8 mouse cellular contexts compared by ENCODE assay signal in the genomic region with DNA sequence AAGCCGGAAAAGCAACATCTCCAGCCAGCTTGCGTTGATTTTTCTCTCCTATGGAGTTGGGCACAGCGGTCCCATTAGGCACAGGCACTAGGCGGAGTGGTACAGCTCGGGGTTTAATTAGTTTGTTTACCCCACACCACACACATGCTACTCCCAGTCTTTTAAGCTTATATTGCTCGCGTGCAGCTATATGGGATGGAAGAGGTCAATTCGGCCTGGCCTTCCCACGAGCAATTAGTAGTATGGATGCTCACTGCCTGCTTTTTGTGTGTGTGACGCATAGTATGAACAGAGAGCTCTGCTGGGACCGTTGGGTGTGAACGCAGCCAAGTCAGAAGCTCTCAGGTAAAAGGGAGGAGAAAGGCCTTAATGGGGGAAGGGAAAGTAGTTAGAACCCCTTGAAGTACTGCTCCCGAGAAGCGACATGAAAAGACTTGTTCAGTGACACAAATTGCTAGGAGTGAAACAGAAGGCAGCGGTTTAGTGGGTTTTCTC. TPM values are rescaled to one million over a fixed set of nuclear protein-coding genes. Genes with fewer than 3 reads are reported as not detected.
A peak's percentile ranks its signal among the peaks of the same experiment; 100 is the strongest.
DNase-seq lines count a peak whose midpoint lies in the region; ATAC-seq and TF ChIP-seq lines count a peak whose summit lies in the region.
"Had no signal": no experiment of that assay in that cellular context is flagged by ENCODE, and none has a peak within 500 bp of the region (broad histone marks: within the 10 kb centered on the region; RNA-seq: fewer than 3 reads in every experiment).

No protein-coding gene starts in this region.

- H3K4me2 ChIP-seq in hindbrain, embryonic 13.5 days: peak overlapping the region; percentile 69
- H3K4me2 ChIP-seq in midbrain, embryonic 16.5 days (ENCODE audit: low read length): peak overlapping the region; percentile 81

- peak; percentile 28 for DNase-seq in right cerebral cortex, adult 18-20 months
- DNase-seq in right cerebral cortex, postnatal 14 days: no peak
- DNase-seq in adrenal gland, adult 8-10 months: no peak
- no peak for DNase-seq in kidney, adult 18-20 months

- peak; percentile 34; the same call in 1 of the 2 replicates for ATAC-seq in hindbrain, embryonic 13.5 days (ENCODE audit: low FRiP score)
- ATAC-seq in midbrain, embryonic 16.5 days: peak; percentile 44

- TF ChIP-seq CTCF in cortical plate, adult 2 months (IDR thresholded peaks at IDR 0.05; ENCODE audit: extremely low read depth, insufficient read depth, low read length): no peak

- 9% methylated on average over 15 of the region's 15 CpGs for WGBS in hindbrain, embryonic 13.5 days
- WGBS in midbrain, embryonic 16.5 days: 6% methylated on average over 15 of the region's 15 CpGs

- no peak for TF ChIP-seq POLR2A in cortical plate, adult 2 months (IDR thresholded peaks at IDR 0.05; ENCODE audit: extremely low read depth, insufficient read depth, low read length)

- peaks cover 2% of the 10 kb centered on the region; the same call in 1 of the 2 replicates for H3K4me1 ChIP-seq in cortical plate, adult 2 months (ENCODE audit: control insufficient read depth, insufficient read depth, low read length)
- H3K4me1 ChIP-seq in hindbrain, embryonic 13.5 days (replicated peaks): peaks cover 56% of the 10 kb centered on the region
- peaks cover 45% of the 10 kb centered on the region for H3K4me1 ChIP-seq in midbrain, embryonic 16.5 days (ENCODE audit: control insufficient read depth, insufficient read depth, low read length)

- H3K27ac ChIP-seq in cortical plate, adult 2 months (ENCODE audit: insufficient read depth, low read length): no peak overlapping the region
- peak overlapping the region; percentile 92 for H3K27ac ChIP-seq in hindbrain, embryonic 13.5 days
- H3K27ac ChIP-seq in midbrain, embryonic 16.5 days (ENCODE audit: low read length): peak overlapping the region; percentile 93

- peak overlapping the region; percentile 87 for H3K9ac ChIP-seq in hindbrain, embryonic 13.5 days
- H3K9ac ChIP-seq in midbrain, embryonic 16.5 days (ENCODE audit: low read depth, low read length): peak overlapping the region; percentile 80

- peaks cover 3% of the 10 kb centered on the region; the same call in 1 of the 2 replicates for H3K36me3 ChIP-seq in hindbrain, embryonic 13.5 days
- no peaks in the 10 kb centered on the region for H3K36me3 ChIP-seq in midbrain, embryonic 16.5 days (ENCODE audit: control insufficient read depth, insufficient read depth, low read length)

- H3K4me3 ChIP-seq in cortical plate, adult 2 months (ENCODE audit: insufficient read depth, low read length): peak overlapping the region; percentile 62
- H3K4me3 ChIP-seq in hindbrain, embryonic 13.5 days: peak overlapping the region; percentile 73
- H3K4me3 ChIP-seq in midbrain, embryonic 16.5 days (ENCODE audit: low read depth, low read length): peak overlapping the region; percentile 75
- H3K4me3 ChIP-seq: erythroblast, embryonic 14.5 days had no signal

- no peaks in the 10 kb centered on the region for H3K9me3 ChIP-seq in hindbrain, embryonic 13.5 days
- no peaks in the 10 kb centered on the region for H3K9me3 ChIP-seq in midbrain, embryonic 16.5 days (replicated peaks; ENCODE audit: control insufficient read depth, low read length, poor library complexity, severe bottlenecking)

- no peaks in the 10 kb centered on the region for H3K27me3 ChIP-seq in hindbrain, embryonic 13.5 days
- H3K27me3 ChIP-seq in midbrain, embryonic 16.5 days (ENCODE audit: control insufficient read depth, insufficient read depth, low read depth, low read length): no peaks in the 10 kb centered on the region

RNA-seq across cellular contexts. Expression of a gene that starts 1.6 kb away (rescaled TPM):
- 34.6 and 35.8 TPM in 2 replicates for polyA plus RNA-seq in cortical plate, adult 2 months (2012; rRNA removed)
- 30.9 and 31.3 TPM in 2 replicates for polyA plus RNA-seq in hindbrain, embryonic 13.5 days (2015; fragmentation: Nextera tagmentation; extraction: Ambion mirVana)
- polyA plus RNA-seq in midbrain, embryonic 16.5 days (2015; fragmentation: Nextera tagmentation; extraction: Ambion mirVana): 23.6 and 26.1 TPM in 2 replicates
- 1 to 10 TPM; 2.4 to 6.1 (median 4.5) TPM for total RNA-seq in adrenal gland, adult 8-10 months (2022)
- polyA plus RNA-seq: erythroblast, embryonic 14.5 days had no signal
